Mouse (Mus musculus) neural tube, embryonic 12.5 days (tissue): ENCODE measurements around the gene Sugct. TPM values are rescaled to one million over a fixed set of nuclear protein-coding genes. Genes with fewer than 3 reads are reported as not detected.

Experiments
- ATAC-seq: fragments of 200-750 bp; cut with Nextera tagmentation; 2 replicates; pipeline ENCODE4 v1.8.0; 2017; ENCODE audit warnings: low read depth, mild to moderate bottlenecking, moderate TSS enrichment, moderate library complexity; ENCODE audit not compliant: low FRiP score
- H3K27ac ChIP-seq: fragments of 300-500 bp; sonication (generic); 2 replicates; pipeline ENCODE4 v1.5.1; 2016
- H3K27me3 ChIP-seq: fragments of 300-500 bp; sonication (generic); replicated peaks from 2 replicates; pipeline ENCODE4 v1.6.1; 2016; ENCODE audit warnings: mild to moderate bottlenecking
- H3K36me3 ChIP-seq: fragments of 300-500 bp; sonication (generic); 2 replicates; pipeline ENCODE4 v1.6.1; 2016; ENCODE audit warnings: mild to moderate bottlenecking
- H3K4me1 ChIP-seq: fragments of 300-500 bp; sonication (generic); 2 replicates; pipeline ENCODE4 v1.6.1; 2016
- H3K4me2 ChIP-seq: fragments of 300-500 bp; sonication (generic); replicated peaks from 2 replicates; pipeline ENCODE4 v1.6.1; 2016; ENCODE audit warnings: mild to moderate bottlenecking
- H3K4me3 ChIP-seq: fragments of 300-500 bp; sonication (generic); 2 replicates; pipeline ENCODE4 v1.5.1; 2016
- H3K9ac ChIP-seq: fragments of 300-500 bp; sonication (generic); 2 replicates; pipeline ENCODE4 v1.6.1; 2016; ENCODE audit warnings: mild to moderate bottlenecking
- H3K9me3 ChIP-seq: fragments of 300-500 bp; sonication (generic); 2 replicates; pipeline ENCODE4 v1.6.1; 2016; ENCODE audit warnings: mild to moderate bottlenecking
- WGBS: fragments of 180-500 bp; shearing (Covaris S2); methylation state at CpG from one replicate; pipeline ENCODE4 v1.1.7; 2016; 5-methylcytosine and 5-hydroxymethylcytosine counted together
- polyA plus RNA-seq: library from polyadenylated mRNA; unstranded; fragments of >200 nt; fragmentation: Nextera tagmentation; extraction: Ambion mirVana; gene quantifications from 2 replicates; pipeline ENCODE4 v1.2.1, GENCODE M21; 2016

The Sugct gene
- polyA plus RNA-seq, 1 experiment from 2014 or later, result 3.7 TPM

GRCm38 (mm10) chr13:17212681-17213080, 482.7 kb downstream of the Sugct start:
- Histone ChIP-seq H3K27me3 (no peaks in the 10 kb centered on the region), H3K4me2 (no peak overlapping the region), H3K36me3 (no peaks in the 10 kb centered on the region), H3K4me1 (no peaks in the 10 kb centered on the region), H3K9ac (no peak overlapping the region), H3K9me3 (no peaks in the 10 kb centered on the region), H3K27ac (no peak overlapping the region), H3K4me3 (no peak overlapping the region)
- no peak for ATAC-seq

- Histone ChIP-seq H3K36me3 (no peaks in the 10 kb centered on the region), H3K4me1 (no peaks in the 10 kb centered on the region), H3K27ac (no peak overlapping the region), H3K9me3 (no peaks in the 10 kb centered on the region), H3K4me3 (no peak overlapping the region), H3K9ac (no peak overlapping the region), H3K4me2 (no peak overlapping the region), H3K27me3 (no peaks in the 10 kb centered on the region)
- no peak for ATAC-seq
- WGBS, result 65% methylated on average over 3 of the region's 3 CpGs
Measured at GRCm38 (mm10) chr13:17190180-17190762, 505.1 kb downstream of the Sugct start.

- H3K36me3 ChIP-seq, result no peaks in the 10 kb centered on the region
- no peaks in the 10 kb centered on the region for H3K9me3 ChIP-seq
- H3K4me3 ChIP-seq, result no peak overlapping the region
- H3K4me2 ChIP-seq, result no peak overlapping the region
- WGBS, result 48% methylated on average over 8 of the region's 8 CpGs
- H3K9ac ChIP-seq, result no peak overlapping the region
- no peaks in the 10 kb centered on the region for H3K4me1 ChIP-seq
- H3K27ac ChIP-seq, result no peak overlapping the region
- ATAC-seq, result no peak
- H3K27me3 ChIP-seq, result no peaks in the 10 kb centered on the region
Measured at GRCm38 (mm10) chr13:17185253-17185652, 510.1 kb downstream of the Sugct start.

GRCm38 (mm10) chr13:17165917-17166316, 529.4 kb downstream of the Sugct start:
- WGBS, result 74% methylated on average over 3 of the region's 3 CpGs
- H3K36me3 ChIP-seq, result no peaks in the 10 kb centered on the region
- no peak overlapping the region for H3K4me2 ChIP-seq
- no peak overlapping the region for H3K4me3 ChIP-seq
- no peaks in the 10 kb centered on the region for H3K4me1 ChIP-seq
- no peak for ATAC-seq
- H3K27me3 ChIP-seq, result no peaks in the 10 kb centered on the region
- no peak overlapping the region for H3K9ac ChIP-seq
- no peaks in the 10 kb centered on the region for H3K9me3 ChIP-seq
- no peak overlapping the region for H3K27ac ChIP-seq

- no peak overlapping the region for H3K4me2 ChIP-seq
- 82% methylated on average over 3 of the region's 3 CpGs for WGBS
Measured at GRCm38 (mm10) chr13:17164721-17165120, 530.6 kb downstream of the Sugct start.

GRCm38 (mm10) chr13:17146441-17146992, 548.8 kb downstream of the Sugct start:
- no peaks in the 10 kb centered on the region for H3K9me3 ChIP-seq
- no peak overlapping the region for H3K27ac ChIP-seq
- H3K36me3 ChIP-seq, result no peaks in the 10 kb centered on the region
- no peak for ATAC-seq
- no peaks in the 10 kb centered on the region for H3K27me3 ChIP-seq
- no peak overlapping the region for H3K9ac ChIP-seq
- no peak overlapping the region for H3K4me3 ChIP-seq
- H3K4me2 ChIP-seq, result no peak overlapping the region
- no peaks in the 10 kb centered on the region for H3K4me1 ChIP-seq

More at GRCm38 (mm10) chr13:17164721-17165120, 530.6 kb downstream of the Sugct start:
- H3K27me3 ChIP-seq, result no peaks in the 10 kb centered on the region
- no peak overlapping the region for H3K4me3 ChIP-seq
- ATAC-seq, result no peak
- H3K27ac ChIP-seq, result no peak overlapping the region
- no peak overlapping the region for H3K9ac ChIP-seq
- H3K9me3 ChIP-seq, result no peaks in the 10 kb centered on the region
- no peaks in the 10 kb centered on the region for H3K36me3 ChIP-seq
- H3K4me1 ChIP-seq, result no peaks in the 10 kb centered on the region

- Histone ChIP-seq H3K4me2 (no peak overlapping the region), H3K9me3 (no peaks in the 10 kb centered on the region), H3K4me1 (no peaks in the 10 kb centered on the region), H3K27me3 (no peaks in the 10 kb centered on the region), H3K36me3 (no peaks in the 10 kb centered on the region), H3K4me3 (no peak overlapping the region), H3K9ac (no peak overlapping the region), H3K27ac (no peak overlapping the region)
- 69% methylated on average over 3 of the region's 3 CpGs for whole genome bisulfite sequencing
- no peak for ATAC-seq
Measured at GRCm38 (mm10) chr13:17116073-17116472, 579.3 kb downstream of the Sugct start.

GRCm38 (mm10) chr13:17102372-17102771, 593.0 kb downstream of the Sugct start:
- H3K36me3 ChIP-seq, result no peaks in the 10 kb centered on the region
- no peak overlapping the region for H3K4me2 ChIP-seq
- no peaks in the 10 kb centered on the region for H3K4me1 ChIP-seq
- H3K27me3 ChIP-seq, result no peaks in the 10 kb centered on the region
- no peaks in the 10 kb centered on the region for H3K9me3 ChIP-seq
- no peak overlapping the region for H3K9ac ChIP-seq
- H3K27ac ChIP-seq, result no peak overlapping the region
- 76% methylated on average over 1 of the region's 1 CpGs for WGBS
- no peak for ATAC-seq
- H3K4me3 ChIP-seq, result no peak overlapping the region

- Histone ChIP-seq H3K27me3 (no peaks in the 10 kb centered on the region), H3K36me3 (no peaks in the 10 kb centered on the region), H3K4me3 (no peak overlapping the region), H3K9me3 (no peaks in the 10 kb centered on the region), H3K9ac (no peak overlapping the region), H3K4me1 (no peaks in the 10 kb centered on the region), H3K4me2 (no peak overlapping the region), H3K27ac (no peak overlapping the region)
- WGBS, result 72% methylated on average over 2 of the region's 2 CpGs
- no peak for ATAC-seq
Measured at GRCm38 (mm10) chr13:17086547-17086946, 608.8 kb downstream of the Sugct start.

GRCm38 (mm10) chr13:17086146-17086545, 609.2 kb downstream of the Sugct start:
- Histone ChIP-seq H3K27me3 (no peaks in the 10 kb centered on the region), H3K4me2 (no peak overlapping the region), H3K9ac (no peak overlapping the region), H3K9me3 (no peaks in the 10 kb centered on the region), H3K27ac (no peak overlapping the region), H3K4me3 (no peak overlapping the region), H3K4me1 (no peaks in the 10 kb centered on the region), H3K36me3 (no peaks in the 10 kb centered on the region)
- ATAC-seq, result no peak

- Histone ChIP-seq H3K27me3 (no peaks in the 10 kb centered on the region), H3K9ac (no peak overlapping the region), H3K4me2 (no peak overlapping the region), H3K4me3 (no peak overlapping the region), H3K27ac (no peak overlapping the region), H3K4me1 (no peaks in the 10 kb centered on the region), H3K9me3 (no peaks in the 10 kb centered on the region), H3K36me3 (no peaks in the 10 kb centered on the region)
- no peak for ATAC-seq
- 68% methylated on average over 6 of the region's 6 CpGs for WGBS
Measured at GRCm38 (mm10) chr13:17084946-17085852, 610.2 kb downstream of the Sugct start.

- no peak for ATAC-seq
- 85% methylated on average over 2 of the region's 2 CpGs for WGBS
- no peak overlapping the region for H3K9ac ChIP-seq
- no peak overlapping the region for H3K4me2 ChIP-seq
- no peaks in the 10 kb centered on the region for H3K27me3 ChIP-seq
- no peak overlapping the region for H3K27ac ChIP-seq
- H3K36me3 ChIP-seq, result no peaks in the 10 kb centered on the region
- H3K4me3 ChIP-seq, result no peak overlapping the region
- no peaks in the 10 kb centered on the region for H3K9me3 ChIP-seq
- no peaks in the 10 kb centered on the region for H3K4me1 ChIP-seq
Measured at GRCm38 (mm10) chr13:17081618-17082017, 613.7 kb downstream of the Sugct start.
